Mouse (Mus musculus): Measurements from ENCODE around the gene Zdhhc18.

Zdhhc18 gene

DNA sequence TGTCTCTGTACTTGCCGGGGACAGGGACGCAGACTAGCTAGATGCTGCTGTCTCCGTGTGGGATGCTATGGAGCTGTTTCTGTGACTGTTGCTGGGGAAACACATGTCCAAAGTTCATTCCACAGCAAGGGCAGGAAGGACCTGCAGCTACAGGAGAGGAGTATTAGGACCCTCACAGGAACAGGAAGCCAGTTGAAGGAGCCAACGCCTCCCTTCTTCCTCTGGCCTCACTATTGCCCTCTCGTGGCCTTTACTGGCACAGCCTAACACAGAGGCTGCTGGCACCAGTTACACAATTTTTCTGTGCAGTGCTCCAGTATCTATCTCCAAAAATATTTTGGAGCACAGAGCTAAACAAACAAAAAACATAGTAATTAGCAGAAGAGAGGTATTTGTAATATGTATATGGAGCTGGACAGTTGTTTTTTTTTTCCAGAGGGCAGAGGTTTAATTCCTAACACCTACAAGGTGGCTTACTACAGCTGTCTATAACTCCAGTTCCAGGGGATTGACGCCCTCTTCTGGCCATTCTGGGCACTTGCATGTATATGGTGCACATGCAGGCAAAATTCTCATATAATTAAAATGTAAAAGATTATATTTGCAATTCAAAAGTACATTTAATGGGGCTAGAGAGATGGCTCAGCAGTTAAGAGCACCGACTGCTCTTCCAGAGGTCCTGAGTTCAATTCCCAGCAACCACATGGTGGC, at the start of gene Zdhhc18:
Zdhhc18 (minus strand) TSS at position 166 of the 711 bp plus-strand sequence.
- DNase-seq (ENCODE audit: low spot score in 2 of 2), result peak; percentile 80 to 85

- DNase-seq (ENCODE audit: low spot score in 2 of 2), result no peak
These were observed 45.4 kb upstream of the Zdhhc18 start for GRCm38 (mm10) chr4:133695363-133695762.

DNA sequence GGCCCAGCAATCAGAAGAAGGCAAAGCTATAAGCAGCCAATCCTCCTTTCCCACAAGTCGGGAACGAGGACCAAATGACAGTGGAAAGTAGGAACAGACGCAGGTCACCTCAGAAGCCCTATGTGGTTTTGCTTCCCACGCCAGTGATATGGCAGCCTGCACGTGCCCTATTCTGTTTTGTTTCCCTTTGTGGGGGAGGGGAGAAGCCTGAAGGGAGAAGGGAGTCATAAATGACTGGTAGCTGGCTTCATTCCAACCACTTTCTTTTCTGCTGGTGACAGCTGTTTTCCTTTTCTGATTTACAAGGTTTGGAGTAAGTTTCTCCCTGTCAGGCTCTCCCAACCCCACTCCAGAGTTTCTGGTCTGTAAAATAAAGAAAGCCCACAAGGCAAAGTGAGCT, 40.3 kb upstream of the Zdhhc18 start:
- no peak for DNase-seq (ENCODE audit: low spot score in 2 of 2)

- no peak for DNase-seq (ENCODE audit: low spot score in 2 of 2)
These were observed 38.6 kb upstream of the Zdhhc18 start for GRCm38 (mm10) chr4:133688417-133689067.

- DNase-seq (ENCODE audit: low spot score in 2 of 2), result no peak
These were observed 37.2 kb upstream of the Zdhhc18 start for GRCm38 (mm10) chr4:133687126-133687525.

DNA sequence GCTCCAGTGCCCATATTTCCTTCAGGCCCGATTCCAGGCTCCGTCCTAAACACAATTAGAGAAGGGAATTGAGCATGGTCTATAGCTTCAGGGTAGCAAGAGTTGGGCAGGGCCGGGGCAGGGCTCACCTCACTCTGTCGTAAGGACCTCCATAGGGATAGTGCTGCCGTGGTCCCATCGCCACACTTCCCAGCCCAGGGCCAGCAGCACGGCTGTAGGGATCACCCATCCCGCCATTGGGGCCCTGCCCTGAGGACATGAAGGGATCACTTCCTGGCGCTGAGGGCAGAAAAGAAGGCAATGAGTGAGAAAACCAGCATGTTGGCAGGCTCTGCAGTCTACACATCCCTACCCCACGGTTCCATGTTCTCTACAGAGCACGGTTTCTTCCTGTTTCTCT, 36.6 kb upstream of the Zdhhc18 start:
- no peak for DNase-seq (ENCODE audit: low spot score in 2 of 2)

DNA sequence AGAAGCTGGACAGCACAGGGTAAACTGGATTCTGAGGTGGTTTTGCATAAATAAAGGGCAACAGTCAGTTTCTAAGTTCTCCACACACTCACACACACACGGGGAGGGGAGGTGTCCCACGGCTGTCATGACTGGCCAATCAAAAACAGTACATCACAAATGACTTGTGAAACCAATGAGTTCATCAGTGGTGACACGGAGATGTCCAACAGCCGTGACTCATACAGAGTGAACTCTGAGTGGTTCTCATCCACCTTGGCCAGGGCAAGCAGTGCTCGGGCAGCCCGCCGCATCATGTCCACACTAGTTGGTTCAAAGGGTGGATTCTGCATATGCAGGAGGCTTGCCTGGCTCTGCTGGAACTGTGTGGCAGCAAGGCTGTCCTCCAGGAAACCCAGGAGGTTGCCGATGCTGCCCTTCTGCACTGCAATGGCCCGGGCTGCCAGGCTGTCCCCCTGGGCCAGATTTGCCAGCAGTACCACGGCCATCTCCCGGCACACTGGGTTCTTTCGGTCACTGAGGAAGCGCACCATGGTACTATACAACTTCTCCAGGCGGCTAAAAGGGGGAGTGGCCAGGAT, 30.3 kb upstream of the Zdhhc18 start:
- DNase-seq (ENCODE audit: low spot score in 2 of 2), result no peak

- DNase-seq (ENCODE audit: low spot score in 2 of 2), result peak; percentile 63 to 70
These were observed 29.7 kb upstream of the Zdhhc18 start for GRCm38 (mm10) chr4:133679629-133680028.

- no peak for DNase-seq (ENCODE audit: low spot score in 2 of 2)
These were observed 27.3 kb upstream of the Zdhhc18 start for GRCm38 (mm10) chr4:133677266-133677665.

GRCm38 (mm10) chr4:133676189-133676588, 26.2 kb upstream of the Zdhhc18 start:
- no peak for DNase-seq (ENCODE audit: low spot score in 2 of 2)

- DNase-seq (ENCODE audit: low spot score in 2 of 2), result no peak
These were observed 25.7 kb upstream of the Zdhhc18 start for GRCm38 (mm10) chr4:133675594-133676016.

DNA sequence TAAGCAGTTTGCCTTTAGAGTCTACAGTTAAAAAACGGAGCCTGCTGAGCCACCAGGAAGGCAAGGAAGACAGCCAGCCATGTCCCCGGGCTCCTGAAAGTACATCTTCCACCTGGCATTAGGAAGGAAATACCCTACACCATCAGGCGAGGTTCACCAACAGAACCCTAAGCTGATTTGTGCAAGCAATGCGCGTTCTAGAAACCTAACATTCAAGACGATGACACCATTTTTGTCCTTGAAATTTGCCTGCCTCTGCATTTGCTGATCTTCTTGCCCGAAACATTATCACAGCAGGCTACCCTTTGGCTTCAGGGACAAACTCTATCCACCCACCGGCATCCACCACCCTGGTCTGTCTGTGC, 24.4 kb upstream of the Zdhhc18 start:
- DNase-seq (ENCODE audit: low spot score in 2 of 2), result no peak

GRCm38 (mm10) chr4:133673666-133674330, 23.8 kb upstream of the Zdhhc18 start:
- DNase-seq (ENCODE audit: low spot score in 2 of 2), result no peak

- DNase-seq (ENCODE audit: low spot score in 2 of 2), result peak; percentile 70 to 77
These were observed 23.1 kb upstream of the Zdhhc18 start for GRCm38 (mm10) chr4:133672845-133673647.

- peak; percentile 88 to 90 for DNase-seq (ENCODE audit: low spot score in 2 of 2)
These were observed 22.2 kb upstream of the Zdhhc18 start, which contains the start of gene Pigv for GRCm38 (mm10) chr4:133671881-133672844. Gene Pigv (minus strand): TSS chr4:133672647.

DNA sequence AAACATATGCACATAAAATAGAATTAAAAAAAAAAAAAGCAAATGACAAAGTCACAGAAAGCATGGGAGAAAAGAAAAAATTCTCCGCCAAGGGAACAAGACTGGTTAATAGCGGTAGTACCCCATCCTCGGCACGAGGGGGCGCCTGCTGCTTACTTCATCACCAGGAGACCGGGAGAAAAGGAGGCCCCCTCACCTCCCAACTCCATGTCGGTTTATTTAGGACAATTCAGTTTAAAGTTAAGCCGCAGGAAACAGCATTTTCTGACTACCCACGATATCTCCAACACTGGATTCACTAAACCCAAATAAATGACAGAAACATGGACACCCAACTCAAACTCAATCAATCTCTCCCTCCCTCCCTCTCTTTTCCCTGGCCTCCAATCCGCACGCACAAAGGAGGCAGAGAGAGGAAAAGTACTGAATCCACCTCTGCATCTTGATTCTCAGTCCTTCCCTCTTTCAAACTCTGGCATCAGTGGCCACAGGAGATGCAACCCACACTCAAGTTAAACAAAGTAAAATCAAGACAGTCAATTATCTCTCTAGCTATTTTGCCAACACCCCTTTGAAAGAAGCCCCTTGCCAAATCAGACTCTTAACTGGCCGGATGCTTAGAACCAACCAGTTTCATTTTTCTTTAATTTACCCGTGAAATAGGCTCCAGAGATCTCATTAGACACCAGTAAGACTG, 21.4 kb upstream of the Zdhhc18 start:
- DNase-seq (ENCODE audit: low spot score in 2 of 2), result peak; percentile 76 to 86

DNA sequence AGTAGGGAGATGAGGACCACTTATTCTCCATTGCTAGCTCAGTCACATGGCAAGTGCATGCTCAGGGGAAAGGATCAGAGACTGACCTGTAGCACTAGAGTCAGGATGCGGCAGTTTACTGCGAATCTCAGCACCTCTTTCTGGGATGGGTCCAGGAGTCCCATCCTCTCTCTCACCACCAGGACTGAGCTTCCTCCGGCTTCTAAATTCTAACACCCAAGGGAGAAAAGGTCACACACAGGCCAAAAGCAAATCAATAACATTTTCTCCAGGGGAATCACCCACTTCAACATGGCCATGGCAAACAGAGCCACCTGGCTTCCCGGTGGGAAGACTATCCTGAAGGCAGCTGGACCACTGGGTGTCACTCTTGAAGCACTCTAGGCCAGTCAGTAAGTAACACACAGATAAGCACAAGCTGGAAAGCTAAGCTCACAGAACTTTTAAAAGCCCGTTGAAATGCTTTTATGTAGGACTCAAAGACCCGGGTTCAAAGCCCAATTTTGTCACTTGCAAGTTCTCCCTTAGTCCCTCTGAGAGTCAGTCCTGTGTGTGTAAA, 19.8 kb upstream of the Zdhhc18 start:
- no peak for DNase-seq (ENCODE audit: low spot score in 2 of 2)

GRCm38 (mm10) chr4:133668537-133668936, 18.6 kb upstream of the Zdhhc18 start:
- DNase-seq (ENCODE audit: low spot score in 2 of 2), result no peak

DNA sequence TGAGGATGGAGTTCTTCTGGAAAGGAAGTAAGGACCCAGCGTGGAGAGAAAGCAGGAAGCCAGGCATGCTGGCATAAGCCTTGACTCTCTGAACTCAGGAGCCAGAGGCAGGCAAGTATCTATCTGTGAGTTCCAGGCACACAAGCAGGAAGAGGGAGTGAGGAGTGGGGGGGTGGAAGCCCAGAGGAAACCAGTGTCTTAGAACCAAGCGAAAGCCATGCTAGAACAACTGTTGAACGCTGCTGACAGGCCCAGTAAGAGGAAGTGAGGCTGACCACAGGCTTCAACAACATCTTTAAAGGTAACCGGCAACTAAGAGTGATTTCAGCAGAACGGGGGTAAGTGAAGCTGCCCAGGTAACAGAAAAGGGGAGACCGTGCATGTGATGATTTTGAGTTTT, 16.2 kb upstream of the Zdhhc18 start:
- DNase-seq (ENCODE audit: low spot score in 2 of 2), result peak; percentile 87 to 89

All from spleen, postnatal 36 days (tissue).